15 mouse cellular contexts compared by ENCODE assay signal in the genomic region with DNA sequence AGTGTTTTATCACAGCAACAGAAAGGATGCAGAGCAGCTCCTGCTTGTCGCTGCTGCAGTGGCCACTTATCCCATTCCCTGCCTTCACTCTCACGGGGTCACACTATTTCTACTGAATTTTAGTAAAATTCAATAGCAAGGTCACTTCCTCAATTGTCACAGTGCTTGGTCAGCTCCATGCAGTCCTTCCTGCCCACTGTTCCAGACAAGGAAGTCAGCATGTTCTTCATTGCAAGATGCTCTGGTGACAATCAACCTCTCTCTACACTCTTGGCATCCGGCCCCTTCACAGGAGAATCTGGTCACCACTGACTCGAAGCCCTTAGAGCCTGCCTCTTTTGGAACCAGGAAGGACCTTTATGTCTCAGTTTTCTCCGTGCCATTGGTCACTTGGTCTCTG.
DNase-seq lines count a peak whose midpoint lies in the region.
"Had no signal": no experiment of that assay in that cellular context is flagged by ENCODE, and none has a peak within 500 bp of the region (broad histone marks: within the 10 kb centered on the region; RNA-seq: fewer than 3 reads in every experiment).

No protein-coding gene starts in this region.

- H3K4me3 ChIP-seq in brown adipose tissue, adult 24 weeks (ENCODE audit: insufficient read depth, low read depth, low read length): no peak overlapping the region
- H3K4me3 ChIP-seq in macrophage (ENCODE audit: inconsistent target): no peak overlapping the region
- H3K4me3 ChIP-seq: erythroblast, embryonic 14.5 days; hindbrain, embryonic 12.5 days; lung, embryonic 15.5 days; midbrain, embryonic 12.5 days had no signal

- peaks cover 17% of the 10 kb centered on the region for H3K36me3 ChIP-seq in macrophage (ENCODE audit: inconsistent target)
- H3K36me3 ChIP-seq: hindbrain, embryonic 12.5 days; lung, embryonic 15.5 days; midbrain, embryonic 12.5 days had no signal

- DNase-seq in adrenal gland, postnatal 14 days: peak; percentile 13
- DNase-seq in adrenal gland, postnatal 4 days (ENCODE audit: low spot score in 2 of 2): no peak
- peak; percentile 12 for DNase-seq in layer of hippocampus, adult 9-11 months
- DNase-seq in layer of hippocampus, adult 8-10 months (ENCODE audit: low spot score in 2 of 2): no peak
- DNase-seq in urinary bladder, postnatal 36 days (ENCODE audit: low spot score in 2 of 2): no peak
- no peak for DNase-seq in urinary bladder, adult 18-20 months (ENCODE audit: low spot score in 2 of 2)
- DNase-seq: embryo, embryonic 11 days; kidney, postnatal 36 days; thymus, postnatal 14 days had no signal

- 21% methylated on average over 5 of the region's 5 CpGs for WGBS in macrophage (ENCODE audit: missing documents)

- no peaks in the 10 kb centered on the region for H3K79me2 ChIP-seq in macrophage (ENCODE audit: inconsistent target)

- peak overlapping the region; percentile 17; the same call in 1 of the 2 replicates for H3K27ac ChIP-seq in brown adipose tissue, adult 24 weeks (replicated peaks; ENCODE audit: low read depth, low read length)
- H3K27ac ChIP-seq in macrophage: peak overlapping the region; percentile 84
- H3K27ac ChIP-seq: hindbrain, embryonic 12.5 days; lung, embryonic 15.5 days; midbrain, embryonic 12.5 days had no signal

- H3K4me1 ChIP-seq in brown adipose tissue, adult 24 weeks (ENCODE audit: control insufficient read depth, insufficient read depth, insufficient read length, low read length): no peaks in the 10 kb centered on the region
- H3K4me1 ChIP-seq: hindbrain, embryonic 12.5 days; lung, embryonic 15.5 days; midbrain, embryonic 12.5 days had no signal

Comparison
In these comparisons a context has a peak if more than half of its experiments do, and no peak if none do; other contexts are left out.
1. DNase-seq: peak in adrenal gland, postnatal 14 days (single experiment) and layer of hippocampus, adult 9-11 months (single experiment); none in adrenal gland, postnatal 4 days (0 of 2), layer of hippocampus, adult 8-10 months (0 of 2), urinary bladder, postnatal 36 days (0 of 2) and urinary bladder, adult 18-20 months (0 of 2).